Mouse (Mus musculus) liver, adult (tissue): ENCODE measurements around the gene 4930404N11Rik.

ENCODE experiments used
- GATA4 ChIP-seq: IDR thresholded peaks from 2 replicates; pipeline ENCODE4 v1.6.1; 2014; ENCODE audit warnings: mild to moderate bottlenecking, low read length; ENCODE audit not compliant: insufficient replicate concordance

Gene 4930404N11Rik

DNA sequence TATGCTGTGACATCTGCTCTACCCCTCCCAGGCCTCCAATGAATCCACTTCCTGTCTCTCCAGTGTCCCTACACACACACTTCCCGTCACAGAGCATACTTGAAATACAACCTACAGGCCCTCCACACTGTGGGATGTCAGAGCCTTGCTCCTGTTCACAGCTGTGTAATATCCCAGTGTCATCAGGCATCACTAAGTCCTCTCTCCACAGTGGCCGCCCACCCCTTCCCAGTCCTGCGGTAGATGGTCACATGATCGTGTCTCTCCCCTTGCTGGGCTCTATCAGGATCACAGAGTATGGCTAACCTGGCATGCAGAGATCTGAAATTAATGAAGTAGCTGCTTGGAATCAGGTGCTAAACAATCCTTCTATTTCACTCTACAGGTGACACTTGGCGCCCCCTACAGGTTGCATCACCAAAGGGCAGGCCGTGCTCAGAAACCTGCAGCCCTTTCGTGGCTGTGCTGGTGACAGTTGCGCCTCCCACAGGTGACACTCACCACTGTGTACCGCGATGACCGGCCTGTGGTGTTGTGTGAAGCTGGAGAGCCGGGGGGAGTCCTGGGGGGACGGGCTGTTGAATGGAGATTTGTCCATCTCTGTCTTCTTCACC is 40.1 kb upstream of the 4930404N11Rik start:
- TF ChIP-seq GATA4 = no peak

DNA sequence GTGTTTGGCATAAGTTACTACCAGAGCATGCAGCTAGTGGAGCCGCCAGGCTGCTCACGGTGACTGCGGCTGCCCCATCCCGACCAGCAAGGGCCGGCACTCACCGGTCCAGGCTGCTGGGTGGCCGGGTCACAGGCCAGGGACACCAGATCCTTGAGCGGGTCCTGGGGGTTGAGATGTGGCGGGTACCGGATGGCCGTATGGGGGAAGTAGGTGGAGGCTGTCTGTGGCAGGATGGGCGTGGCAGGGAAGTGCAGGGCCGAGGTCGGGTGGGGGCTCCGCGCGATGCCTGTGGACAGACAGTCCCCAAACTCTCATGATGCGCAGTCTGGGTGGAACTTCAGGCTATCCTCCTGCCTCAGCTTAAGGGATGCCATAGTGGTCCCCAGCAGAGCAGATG is 39.1 kb upstream of the 4930404N11Rik start:
- TF ChIP-seq GATA4 = peak; percentile 35; the same call in 1 of the 2 replicates

DNA sequence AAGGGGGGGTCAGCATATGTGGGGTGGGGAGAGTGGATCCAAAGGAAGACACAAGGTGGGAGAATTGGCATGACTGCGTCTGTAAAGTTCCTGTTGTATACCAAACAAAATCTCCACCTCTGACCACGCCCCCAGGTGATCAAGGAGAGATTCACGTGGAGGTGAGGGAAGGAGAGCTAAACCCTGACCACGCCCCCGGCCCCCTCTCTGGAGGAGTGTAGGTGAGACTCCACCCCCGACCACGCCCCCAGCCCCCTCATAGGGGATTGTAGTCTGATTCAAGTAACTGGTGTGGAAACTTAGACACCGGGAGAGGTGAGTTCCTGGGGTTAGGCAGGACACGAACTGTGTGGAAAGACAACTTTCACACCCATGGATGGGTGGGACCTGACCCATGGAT is 38.5 kb upstream of the 4930404N11Rik start:
- no peak for TF ChIP-seq GATA4

DNA sequence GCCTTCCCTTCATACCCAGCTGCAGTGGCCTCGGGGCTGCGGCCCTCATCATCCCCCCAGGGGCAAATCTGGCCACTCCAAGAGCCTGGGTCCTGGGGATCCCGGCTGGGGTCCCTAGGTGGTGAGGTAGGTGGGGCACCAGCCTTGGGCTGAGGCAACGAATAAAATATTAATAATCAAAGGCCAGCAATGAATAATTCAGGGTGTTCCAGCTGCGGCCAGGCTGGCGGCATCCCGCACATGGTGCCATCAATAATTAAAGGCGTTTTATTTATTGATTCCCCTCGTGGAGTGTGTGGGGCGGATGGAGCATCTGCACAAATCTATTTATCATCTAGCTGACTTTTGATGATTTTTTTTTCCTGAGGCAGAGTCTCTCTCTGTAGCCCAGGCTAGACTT is 37.9 kb upstream of the 4930404N11Rik start:
- TF ChIP-seq GATA4 = no peak

DNA sequence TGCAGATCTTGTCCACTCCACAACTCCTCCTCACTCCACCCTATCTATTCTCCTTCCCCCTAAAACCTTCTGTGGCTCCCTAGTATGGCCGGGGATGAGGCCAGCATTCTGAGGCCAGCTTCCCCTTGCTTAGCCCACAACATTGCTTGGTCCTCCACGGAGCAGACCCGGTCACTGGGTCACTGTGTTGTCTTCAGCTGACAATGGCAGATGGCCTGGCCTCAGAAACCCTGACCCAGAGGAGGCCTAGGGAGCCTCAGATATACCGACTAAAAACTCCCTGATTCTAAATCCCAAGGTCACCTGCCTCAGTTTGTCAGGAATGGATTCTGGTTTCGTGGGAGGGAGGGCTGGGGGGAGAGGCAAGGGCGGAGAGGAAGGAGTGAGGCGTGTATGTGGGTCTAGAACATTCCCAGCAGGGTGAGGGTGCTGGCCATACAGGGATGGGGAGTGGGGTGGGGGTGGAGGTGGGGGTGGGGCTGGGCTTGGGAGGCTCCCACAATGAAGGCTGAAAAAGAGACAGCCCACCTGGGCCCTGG is 36.7 kb upstream of the 4930404N11Rik start:
- no peak; the same call in 1 of the 2 replicates for TF ChIP-seq GATA4

DNA sequence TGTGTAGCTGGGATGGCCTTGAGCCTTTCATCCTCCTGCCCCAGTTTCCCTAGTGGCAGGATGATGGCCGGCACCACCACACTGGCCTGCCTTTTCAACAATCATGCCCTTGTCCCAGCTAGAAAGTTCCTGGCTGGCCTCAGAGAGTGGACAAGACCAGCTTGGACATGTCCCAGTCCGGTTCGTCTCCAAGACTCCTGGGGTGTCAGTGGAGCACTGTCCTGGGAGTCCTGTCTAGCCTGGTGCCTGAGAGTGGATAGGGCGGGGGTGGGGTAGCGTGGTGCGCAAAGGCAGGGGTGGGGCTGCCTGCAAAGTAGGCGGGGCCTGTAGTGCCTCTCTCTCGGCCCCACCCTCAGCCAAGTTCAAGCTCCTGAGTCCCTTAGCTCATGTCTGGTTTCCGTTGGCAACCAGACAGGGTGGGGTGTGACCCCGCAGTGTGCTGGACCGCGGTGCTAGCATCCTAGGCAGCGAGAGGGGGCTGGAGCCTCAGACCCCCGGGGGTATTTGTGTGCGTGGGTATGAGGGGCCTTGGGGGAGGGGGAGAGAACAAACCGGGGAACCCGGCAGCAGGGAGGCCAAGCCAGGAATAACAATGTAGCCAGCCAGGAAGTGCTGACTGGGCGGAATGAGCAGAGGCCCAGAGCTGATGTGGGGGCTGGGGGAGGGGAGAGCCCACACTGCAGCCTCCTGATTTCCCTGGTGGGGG is 36.1 kb upstream of the 4930404N11Rik start:
- TF ChIP-seq GATA4 = no peak; the same call in 1 of the 2 replicates

DNA sequence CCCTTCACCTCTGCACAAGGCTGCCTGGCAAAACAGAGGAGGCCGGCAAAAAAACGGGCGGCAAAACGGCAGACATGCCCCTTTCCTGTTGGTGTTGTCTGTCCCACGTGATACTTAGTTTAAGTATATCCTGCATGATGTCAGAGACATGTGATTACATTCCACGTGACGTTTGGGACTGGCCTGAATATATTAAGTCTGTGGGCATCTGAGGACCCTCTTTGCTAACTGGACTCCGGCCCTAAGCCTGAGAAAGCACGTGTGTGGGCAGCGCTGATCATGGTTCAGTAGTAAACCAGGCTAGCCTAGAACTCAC is 35.5 kb upstream of the 4930404N11Rik start:
- no peak for TF ChIP-seq GATA4

DNA sequence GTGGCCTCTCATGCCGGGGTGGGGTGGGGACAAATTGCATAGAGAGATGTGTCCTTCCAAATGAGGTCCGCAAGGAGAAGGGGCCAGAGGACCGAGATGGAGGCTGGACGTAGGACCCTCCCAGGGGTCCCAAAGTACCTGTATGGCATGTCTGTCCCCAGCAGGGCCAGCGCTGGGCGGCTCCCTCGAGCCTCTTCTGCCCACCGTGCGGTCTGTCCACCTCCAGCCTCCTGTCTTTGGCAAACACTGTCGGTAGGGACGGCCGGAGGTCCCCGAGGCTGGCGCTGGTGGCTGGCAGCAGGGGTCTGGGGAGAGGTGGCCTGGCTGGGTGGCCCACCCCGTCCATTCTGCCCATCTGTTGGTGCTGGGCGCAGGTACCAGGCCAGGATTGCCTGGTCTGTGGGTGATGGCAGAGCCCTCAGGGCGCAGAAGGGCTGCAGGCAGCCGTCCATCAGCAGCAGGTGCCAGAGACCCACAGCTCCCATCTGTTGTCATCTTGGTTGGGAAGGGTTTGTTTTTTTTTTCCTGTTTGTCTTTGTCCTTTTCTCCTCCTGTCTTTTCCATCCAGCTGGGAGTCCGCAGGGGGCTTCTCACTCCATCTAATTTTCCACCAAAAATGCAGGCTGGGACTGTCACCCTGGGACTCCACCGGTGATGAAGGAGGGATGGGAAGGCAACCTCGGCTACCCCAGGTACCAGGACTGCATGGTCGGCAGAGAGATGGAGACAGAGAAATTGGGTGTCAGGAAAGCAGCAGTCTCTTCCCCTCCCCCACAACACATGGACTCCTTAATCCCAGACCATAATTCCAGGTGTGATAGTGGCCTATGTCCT is 35.0 kb upstream of the 4930404N11Rik start:
- no peak for TF ChIP-seq GATA4

DNA sequence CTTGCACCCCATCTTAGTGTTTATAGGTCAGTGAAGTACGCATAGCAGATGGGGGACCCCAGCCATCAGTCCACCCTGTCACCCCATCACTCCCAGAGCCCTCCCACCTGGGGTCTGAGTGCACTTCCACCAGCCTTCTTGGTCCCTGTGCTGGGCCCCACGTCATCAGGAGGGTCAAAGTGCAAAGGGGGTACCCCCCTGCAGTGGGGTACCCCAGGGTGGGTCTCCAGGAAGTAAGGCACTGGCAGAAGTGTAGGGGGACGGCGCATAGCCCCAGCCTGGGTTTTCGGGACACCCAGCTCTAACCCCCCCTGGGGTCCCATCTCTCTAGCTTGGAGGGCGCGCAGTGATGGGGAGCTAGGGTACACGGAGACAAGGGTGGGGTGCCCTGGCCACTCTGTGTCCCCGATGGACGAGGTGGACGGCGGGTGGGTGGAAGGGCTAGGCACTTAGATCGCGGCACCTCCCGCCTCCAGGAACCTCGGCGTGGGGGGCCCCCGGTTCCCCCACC is 34.2 kb upstream of the 4930404N11Rik start:
- no peak for TF ChIP-seq GATA4

DNA sequence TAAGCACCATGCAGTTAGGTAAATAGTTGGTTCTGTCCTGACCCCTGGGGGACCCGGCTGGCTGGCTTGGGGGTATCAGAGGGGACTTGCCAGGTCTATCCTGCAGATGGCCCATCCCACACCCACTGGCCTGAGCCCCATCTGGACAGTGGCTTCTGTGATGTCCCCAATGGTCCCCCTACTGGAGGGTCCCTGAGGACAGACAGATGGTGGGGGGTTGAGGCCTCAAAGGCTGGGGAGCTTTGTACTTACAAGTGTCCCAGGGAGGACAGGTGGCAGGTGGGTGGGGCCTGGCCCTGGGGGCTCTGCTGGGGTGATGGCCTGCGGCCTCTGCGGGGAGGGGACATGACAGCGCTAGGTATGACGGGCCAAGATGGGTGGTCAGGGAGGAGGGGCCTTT is 33.7 kb upstream of the 4930404N11Rik start:
- no peak for TF ChIP-seq GATA4

DNA sequence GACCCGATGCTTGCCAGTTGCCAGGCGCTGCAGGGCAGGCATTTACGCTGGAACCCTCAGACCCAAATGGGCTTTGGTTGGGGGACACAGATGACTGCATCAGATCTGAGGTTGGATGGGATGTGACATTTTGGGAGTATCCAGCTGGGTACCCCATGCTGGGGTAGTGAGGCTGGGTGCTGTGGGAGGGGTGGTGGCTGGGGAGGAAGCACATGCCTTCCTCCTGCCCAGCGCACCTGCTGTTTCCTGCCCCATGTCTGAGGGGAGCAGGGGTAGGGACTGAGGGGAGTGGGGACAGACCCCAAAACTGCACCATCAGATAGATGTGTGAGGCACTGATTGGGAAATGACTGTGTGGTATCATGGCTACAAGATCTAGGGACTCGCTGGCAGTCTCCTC is 31.1 kb upstream of the 4930404N11Rik start:
- TF ChIP-seq GATA4 = no peak

DNA sequence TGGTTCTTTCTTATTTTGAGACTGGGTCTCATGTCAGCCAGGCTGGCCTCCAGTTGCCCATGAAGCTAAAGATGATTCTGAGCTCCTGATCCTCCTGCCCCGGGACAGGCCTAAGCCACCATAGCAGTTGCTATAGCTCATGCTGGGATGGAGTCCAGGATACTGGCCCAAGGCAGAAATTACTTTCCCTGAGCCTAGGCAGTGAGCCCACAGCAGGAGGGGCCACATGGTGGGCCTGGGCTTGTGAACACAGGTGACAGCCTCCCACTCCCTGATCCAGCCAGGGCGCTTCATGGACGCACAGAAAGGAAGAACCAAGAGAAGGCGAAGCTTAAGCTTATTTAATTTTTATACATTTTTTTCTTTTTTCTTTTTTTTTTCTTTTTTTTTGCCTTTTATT is 30.2 kb upstream of the 4930404N11Rik start:
- no peak for TF ChIP-seq GATA4

DNA sequence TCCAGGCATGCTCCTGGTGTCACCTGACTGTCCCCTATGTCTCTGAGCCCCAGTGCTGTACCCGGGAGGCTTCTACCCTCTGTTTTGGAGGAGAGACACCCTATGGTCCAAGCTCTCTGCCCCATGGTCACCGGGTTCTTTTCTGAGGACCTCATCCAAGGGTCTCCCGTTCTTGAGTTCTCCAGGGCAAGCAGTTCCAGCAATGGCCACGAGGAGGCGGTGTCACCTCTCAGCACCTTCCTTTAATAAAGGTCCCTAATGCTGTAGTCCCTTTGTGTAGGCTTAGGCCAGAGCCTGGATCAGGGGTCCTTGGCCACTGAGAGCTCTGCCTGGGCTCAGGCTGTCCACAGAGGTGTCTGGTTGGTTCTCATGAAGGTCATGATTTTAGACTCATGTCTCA is 29.5 kb upstream of the 4930404N11Rik start:
- TF ChIP-seq GATA4 = no peak

DNA sequence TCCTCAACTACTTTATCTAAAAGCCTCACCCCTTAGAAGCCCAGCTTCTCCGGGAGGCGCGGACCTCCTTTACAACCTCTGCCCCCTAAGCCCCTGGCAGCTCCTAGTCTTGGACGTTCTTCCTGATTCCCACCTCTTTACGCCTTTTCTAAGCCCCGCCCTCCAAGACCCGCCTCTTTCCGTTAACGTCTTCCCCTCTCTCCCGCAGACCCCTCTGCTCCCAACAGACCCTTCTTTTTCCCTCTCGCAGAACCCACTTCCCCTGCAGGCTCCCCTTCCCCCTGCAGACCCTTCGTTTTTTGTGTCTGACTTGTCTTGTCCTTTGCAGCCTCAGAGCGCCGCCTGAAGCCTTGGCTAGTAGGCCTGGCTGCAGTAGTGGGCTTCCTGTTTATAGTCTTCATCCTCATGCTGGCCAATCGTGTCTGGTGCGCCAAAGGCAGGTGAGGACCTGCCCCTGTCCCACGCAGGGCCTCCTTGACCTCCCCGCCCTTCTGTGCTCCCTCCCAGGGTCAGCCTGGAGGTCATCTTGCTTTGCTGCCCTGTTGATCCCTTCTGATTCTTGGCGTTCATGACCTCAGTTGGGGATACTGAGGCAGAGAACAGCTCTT is 27.9 kb upstream of the 4930404N11Rik start:
- TF ChIP-seq GATA4 = no peak

DNA sequence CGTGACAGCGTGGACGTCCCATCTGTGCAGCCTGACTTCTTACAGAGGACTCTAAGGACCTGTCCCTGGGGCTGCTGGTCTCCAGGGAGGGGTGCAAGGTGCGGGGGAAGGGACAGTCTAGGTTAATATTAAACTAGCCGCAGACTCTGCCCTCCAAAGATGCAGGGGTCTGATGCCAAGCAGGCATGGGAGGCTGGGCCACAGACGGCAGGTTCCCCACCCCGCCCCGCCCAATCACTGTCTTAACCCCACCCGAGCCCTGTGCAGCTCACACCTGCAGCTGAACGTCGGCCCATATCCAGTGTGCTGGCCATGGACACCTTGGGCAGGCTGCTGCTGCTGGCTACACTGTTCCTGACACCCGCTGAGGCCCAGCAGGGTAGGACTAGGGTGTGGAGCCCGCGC is 27.2 kb upstream of the 4930404N11Rik start, which contains the start of gene Smim24:
Gene Smim24, plus strand, starts transcription at position 271 of the 405 bp plus-strand sequence.
- no peak for TF ChIP-seq GATA4

DNA sequence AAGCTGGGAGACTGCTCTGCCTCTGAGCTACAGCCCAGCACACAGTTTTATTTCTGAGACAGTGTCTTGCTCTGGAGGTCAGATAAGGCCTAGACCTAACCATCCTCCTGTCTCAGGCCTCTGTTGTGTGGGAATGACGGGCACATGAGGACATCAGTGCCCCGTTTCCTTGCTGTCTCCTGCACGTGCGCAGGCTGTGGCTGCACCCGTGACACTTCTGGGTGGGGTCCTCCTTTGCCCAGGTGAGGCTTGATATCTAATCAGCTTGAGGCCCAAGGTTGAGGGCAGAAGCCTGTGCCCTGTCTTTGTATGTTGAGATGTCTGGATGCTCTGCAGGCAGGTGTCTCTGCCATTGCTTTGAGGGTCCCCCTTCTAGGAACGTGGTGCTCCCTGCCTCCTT is 26.7 kb upstream of the 4930404N11Rik start:
- TF ChIP-seq GATA4 = no peak

DNA sequence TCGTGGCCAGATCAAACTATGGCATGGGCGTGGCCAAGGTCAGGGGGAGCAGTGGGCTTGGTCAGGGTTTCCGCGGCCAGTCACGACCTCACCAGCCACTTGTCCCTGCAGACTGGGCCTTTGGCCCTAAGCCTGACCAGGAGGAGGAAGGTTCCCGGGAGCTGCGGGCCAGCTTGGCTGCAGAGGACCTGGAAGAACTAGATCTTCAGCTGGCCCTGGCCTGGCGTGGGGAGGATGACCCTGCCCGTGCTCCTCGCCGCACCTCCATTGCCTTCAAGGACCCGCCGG is 25.0 kb upstream of the 4930404N11Rik start:
- TF ChIP-seq GATA4 = no peak
